Mouse (Mus musculus): Measurements from ENCODE around the gene Pdzrn3. TPM values are rescaled to one million over a fixed set of nuclear protein-coding genes. Genes with fewer than 3 reads are reported as not detected.

The Pdzrn3 gene
- total RNA-seq (2017), result not detected in 2 replicates

DNA sequence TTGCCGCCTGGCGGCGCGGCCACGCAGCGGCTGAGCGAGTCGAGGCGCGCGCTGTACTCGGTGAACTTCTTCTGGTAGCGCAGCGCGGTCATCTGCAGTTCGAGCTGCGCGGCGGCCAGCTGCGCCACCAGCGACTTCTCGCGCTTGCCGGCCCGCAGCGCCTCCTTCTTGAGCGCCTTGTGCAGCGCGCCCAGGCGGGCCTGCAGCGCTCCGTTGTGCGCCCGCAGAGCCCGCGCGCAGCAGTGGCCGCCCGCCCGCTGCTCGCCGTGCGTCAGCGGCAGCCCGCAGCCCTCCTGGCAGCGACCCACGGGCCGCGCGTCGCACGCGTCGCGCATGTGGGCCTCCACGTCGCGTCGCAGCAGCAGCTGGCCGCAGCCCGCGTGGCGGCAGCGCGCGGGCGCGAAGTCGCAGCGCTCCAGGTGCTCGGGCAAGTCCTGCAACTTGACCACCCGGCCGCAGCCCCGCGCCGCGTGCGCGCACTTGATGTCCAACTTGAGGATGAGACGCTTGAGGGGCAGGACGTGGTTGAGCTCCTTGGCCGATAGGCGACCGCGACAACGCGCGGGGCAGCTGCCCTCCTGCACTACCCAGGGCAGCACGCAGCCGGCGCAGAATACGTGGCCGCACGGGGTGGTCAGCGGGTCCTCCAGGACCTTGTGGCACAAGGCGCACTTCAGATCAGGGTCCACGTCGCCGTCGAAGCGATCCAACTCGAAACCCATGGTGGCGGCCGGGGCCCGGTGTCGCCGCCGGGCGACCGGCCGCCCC is at the start of gene Pdzrn3:
Pdzrn3 (minus strand) TSS at position 731 of the 768 bp plus-strand sequence.
- ATAC-seq (replicated peaks; ENCODE audit: low read depth, poor library complexity, severe bottlenecking), result peak; percentile 68

DNA sequence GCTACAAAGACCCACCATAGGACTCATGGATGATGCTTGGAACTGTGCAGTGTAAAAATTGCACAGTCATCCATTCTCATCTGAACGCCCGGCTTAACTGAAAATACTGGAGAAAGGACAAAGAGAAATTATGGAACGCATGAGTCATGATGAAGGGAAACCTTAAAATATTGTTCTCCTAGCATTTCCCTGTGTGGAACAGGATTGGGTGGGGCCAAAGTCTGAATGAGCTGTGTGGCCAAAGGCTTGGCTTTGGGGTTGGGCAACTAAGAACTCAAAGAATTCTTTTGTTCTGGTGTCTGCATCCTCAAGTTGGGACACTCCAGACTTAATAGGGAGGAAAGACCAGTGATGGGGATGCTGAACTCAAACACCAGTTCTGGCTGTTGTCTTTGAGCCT is 49.6 kb upstream of the Pdzrn3 start:
- ATAC-seq (replicated peaks; ENCODE audit: low read depth, poor library complexity, severe bottlenecking), result no peak

DNA sequence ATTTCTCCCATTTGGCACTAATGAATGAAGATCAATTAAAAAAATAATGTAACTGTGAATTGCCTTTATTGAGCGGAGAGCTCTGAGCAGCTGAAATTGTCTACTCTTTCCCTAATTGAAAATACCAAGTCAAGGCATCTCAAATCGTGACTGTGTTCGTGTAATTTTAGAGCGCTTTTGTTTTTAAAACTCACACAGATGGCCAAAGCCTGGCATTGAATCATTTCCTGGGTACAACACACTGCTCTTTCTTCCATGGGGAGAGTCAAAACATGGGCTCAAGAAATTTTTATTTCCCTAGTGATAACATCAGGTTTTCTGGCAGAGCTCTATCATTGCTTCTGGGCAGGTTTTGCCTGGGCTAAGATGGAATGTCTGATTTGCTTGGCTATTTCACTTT is 48.6 kb upstream of the Pdzrn3 start:
- no peak for ATAC-seq (replicated peaks; ENCODE audit: low read depth, poor library complexity, severe bottlenecking)

DNA sequence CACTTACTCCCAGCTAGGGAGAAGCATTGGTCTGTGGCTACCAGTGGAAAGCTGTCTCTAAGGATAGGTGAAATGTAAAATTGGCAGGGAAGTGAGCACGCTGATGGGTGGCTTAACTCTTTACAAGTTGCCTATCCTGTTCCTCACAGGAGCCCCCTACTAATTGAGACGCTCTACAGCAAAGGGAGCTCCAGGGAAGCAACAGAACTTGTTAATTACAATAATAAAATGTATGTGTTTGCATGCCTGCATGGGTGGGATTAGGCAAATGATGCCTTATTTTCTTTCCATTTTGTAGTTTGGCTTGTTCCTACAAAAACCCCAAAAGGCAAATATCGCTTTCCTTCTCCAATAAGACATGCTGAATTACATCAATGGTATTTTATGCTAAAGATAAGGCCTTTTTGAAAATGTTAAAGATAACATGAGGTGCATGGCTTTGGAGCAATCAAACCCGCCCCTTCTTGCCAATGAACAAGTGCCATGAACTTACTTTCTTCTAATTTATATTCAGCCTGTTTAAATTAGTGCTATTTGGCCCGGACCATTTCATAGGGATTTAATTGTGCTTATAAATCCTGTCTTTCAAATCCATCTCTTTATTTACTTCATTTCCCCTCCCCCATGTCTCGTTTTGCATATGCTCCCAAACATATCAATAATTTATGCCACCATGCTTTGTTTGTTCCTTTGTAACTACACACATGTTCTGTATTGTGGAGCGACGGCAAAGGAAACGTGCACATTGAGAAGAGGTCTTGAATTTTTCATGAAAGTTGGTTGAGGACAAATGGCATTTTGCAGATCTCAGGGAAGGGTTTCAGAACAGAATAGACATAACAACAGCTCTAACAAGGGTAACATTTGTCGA is 44.6 kb upstream of the Pdzrn3 start:
- no peak for ATAC-seq (replicated peaks; ENCODE audit: low read depth, poor library complexity, severe bottlenecking)

DNA sequence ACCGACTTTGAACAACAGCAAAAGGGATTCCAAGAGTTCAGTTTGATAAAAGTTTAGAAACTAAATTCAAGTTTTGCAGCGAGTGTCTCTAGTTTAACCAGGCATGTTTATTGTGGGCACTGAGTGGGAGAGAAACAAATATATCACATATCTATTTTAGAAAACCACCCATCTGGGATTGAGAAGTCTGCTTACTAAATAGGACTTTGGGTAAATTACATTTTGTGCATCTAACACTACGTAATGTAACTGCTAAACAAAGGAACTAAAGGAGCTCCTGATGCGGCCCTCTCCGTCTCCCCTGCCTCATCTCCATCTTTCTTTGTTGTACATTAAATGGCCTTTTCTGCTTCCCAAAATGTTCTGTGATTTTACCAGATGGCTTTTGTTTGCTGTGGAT is 40.5 kb upstream of the Pdzrn3 start:
- no peak for ATAC-seq (replicated peaks; ENCODE audit: low read depth, poor library complexity, severe bottlenecking)

DNA sequence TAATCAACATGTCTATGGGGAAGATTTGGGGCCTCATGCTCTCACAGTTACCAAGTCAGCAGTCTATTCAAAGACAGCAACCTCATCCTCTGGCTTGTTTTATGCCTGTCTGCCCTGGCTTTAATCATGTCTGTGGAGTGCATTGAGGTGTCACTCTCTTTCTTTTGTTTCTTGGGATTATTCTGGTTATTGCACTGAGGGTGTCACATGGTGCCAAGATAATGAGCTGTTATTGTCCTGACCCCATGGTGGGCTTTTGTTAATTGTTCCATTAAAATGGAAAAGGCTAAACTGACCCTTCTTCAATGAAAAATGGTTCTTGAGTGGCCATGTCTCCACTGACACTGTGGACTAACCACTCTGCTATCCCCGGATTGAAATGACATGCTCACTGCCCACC is 34.0 kb upstream of the Pdzrn3 start:
- no peak for ATAC-seq (replicated peaks; ENCODE audit: low read depth, poor library complexity, severe bottlenecking)

DNA sequence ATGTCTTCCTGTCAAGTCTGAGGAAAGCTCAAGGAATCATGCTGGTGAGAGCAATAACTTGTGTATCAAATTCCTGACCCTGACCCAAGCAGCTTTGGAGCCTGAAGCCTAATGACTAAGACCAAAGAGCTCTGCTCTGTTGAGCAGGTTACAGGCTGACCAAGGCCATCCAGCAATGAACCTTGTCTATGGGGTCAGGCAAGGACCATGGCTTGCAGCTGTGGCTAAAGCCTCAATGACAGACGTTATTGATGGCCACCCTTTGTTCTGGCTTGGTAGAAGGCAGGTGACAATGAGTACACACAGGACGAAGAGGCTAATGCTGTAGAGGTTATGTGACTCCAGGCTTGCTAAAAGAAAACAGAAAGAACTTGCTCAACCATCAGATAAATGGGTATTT is 33.4 kb upstream of the Pdzrn3 start:
- ATAC-seq (replicated peaks; ENCODE audit: low read depth, poor library complexity, severe bottlenecking), result no peak

DNA sequence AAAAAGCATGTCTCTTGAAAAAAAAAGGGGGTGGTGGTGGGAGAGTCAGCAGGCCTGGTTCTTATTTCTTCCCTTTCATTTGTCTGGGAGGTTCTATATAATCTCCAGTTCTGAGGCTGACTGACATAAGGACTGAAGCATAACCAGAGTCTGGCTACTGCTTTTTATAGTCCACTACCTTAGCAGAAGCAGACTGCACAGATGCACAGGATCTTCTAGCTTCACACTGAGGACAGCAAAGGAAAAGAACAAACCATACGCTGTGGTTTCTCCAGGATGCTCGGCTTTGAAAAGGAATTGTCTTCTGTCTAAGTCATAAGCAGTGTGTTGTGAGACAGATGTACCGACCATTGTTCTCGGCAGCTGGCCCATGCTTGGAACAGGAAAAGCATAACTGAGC is 19.0 kb upstream of the Pdzrn3 start:
- no peak for ATAC-seq (replicated peaks; ENCODE audit: low read depth, poor library complexity, severe bottlenecking)

DNA sequence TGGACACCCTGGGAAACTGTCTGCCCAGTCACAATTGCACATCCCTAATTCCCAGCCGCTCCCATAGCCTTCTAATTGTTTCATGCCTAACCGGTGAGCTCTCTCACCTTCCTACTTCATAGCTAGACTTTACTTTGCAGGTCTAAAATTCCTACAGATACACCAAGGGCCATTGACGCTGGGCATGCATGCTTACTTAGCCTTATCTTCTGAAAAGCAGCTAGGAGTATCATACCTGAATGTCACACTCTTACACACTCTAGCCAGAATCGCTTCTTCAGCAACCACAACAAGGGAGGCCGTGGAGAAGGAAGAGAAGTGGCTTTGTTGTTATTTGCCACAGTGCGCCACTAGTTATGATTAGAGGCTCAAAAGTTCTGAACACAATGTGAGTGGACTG is 18.2 kb upstream of the Pdzrn3 start:
- ATAC-seq (replicated peaks; ENCODE audit: low read depth, poor library complexity, severe bottlenecking), result no peak

DNA sequence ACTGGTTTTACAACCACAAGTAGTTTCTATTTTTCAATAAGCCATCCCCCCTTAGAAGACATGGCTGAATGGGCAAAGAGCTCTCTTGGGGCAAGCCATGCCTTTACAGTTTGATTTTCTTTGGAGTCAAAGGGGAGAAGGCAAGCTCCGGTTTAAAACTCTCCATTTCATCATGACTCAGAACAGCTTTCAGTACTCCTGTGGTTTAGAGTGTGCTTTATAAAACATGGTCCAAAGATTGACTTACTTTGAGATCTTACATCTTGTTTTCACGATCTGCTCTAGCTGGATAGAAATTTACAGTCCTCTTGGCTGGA is 15.1 kb upstream of the Pdzrn3 start:
- ATAC-seq (replicated peaks; ENCODE audit: low read depth, poor library complexity, severe bottlenecking), result no peak

DNA sequence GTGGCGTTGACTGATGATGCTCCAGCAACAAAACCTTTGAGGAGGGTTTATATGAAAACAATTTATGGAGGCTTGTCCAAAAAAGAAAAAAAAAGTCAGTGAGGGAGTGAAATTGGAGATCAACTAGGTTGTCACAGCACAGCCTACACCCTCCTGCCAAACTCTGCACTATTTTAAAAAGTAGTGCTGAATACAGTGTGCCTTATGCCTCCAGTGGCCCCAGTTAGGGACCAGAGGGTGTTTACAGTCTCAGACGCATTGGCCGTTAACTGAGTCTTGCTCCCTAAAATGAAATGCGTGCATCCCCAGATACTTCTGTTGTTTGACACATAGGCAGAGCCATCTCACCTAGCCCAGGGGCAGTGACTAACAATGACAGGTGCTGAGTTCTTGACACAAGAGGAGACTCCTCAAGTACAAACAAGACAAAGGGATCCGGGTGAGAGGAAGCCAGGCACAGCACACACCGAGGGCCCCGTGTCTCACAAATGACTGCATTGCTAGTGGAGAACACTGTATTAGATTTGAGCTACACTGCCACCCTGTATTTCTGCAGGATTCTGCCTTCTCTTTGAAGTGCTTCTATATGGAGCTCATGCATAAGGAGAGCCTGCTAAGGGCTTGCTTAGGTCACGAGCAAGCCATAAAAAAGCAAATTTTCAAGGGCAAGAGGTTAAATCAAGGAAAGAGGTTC is 14.6 kb upstream of the Pdzrn3 start:
- no peak for ATAC-seq (replicated peaks; ENCODE audit: low read depth, poor library complexity, severe bottlenecking)

DNA sequence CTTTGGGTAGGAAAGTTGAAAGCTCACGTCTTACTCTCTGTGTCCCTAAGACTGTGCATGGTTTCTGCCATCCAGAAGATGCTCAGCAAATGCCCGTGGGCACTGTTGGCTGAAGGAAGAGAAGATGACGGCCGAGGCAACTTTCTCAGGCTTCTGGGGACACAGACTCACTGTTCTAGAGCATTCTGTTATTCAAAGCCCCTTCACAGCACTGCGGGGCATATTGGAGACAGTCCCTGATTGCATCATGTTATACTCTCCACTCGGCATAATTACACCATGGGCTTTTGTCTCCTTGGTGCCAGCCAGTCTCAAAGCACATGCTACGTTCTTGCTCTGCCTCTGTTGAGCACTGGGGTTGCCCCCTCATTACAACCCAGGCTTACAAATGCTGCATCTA is 7.8 kb upstream of the Pdzrn3 start:
- no peak for ATAC-seq (replicated peaks; ENCODE audit: low read depth, poor library complexity, severe bottlenecking)

DNA sequence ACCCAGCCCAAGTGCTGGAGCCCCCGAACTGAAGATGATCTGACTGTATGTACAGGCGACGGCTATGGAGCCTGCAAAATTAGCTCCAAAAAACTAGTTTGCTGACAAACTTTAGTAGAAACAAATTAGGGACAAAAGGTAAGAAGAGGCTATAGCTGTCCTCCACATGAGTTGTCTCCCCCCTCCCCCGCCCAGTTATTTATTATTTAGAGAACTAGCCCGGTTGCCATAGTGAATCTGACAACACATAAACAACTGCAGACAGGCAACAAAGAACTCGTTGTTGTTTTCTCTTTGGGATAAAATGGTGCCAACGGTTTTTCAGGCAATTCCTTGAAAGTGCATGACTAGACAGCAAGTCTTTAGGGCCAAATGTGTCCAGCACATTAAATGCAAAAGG is 7.3 kb upstream of the Pdzrn3 start:
- ATAC-seq (replicated peaks; ENCODE audit: low read depth, poor library complexity, severe bottlenecking), result no peak

DNA sequence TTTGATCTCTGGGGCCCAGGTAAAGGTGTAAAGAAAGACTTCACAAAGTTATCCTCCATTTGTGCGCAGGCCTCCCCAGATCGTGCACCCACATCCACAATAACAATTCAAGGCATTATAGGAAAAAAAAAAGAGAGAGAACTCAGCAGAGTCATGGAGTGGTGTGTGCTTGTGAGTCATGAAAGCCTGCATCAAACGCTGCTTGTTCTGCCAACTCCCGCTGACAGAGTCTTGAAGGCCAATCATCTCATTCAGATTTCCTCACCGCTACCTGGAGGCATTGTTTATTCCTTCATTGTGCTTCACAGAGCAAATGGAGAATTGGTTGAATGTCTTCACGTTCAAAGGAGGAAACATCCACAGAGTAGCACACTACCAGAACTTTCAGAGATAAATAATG is 6.8 kb upstream of the Pdzrn3 start:
- no peak for ATAC-seq (replicated peaks; ENCODE audit: low read depth, poor library complexity, severe bottlenecking)

DNA sequence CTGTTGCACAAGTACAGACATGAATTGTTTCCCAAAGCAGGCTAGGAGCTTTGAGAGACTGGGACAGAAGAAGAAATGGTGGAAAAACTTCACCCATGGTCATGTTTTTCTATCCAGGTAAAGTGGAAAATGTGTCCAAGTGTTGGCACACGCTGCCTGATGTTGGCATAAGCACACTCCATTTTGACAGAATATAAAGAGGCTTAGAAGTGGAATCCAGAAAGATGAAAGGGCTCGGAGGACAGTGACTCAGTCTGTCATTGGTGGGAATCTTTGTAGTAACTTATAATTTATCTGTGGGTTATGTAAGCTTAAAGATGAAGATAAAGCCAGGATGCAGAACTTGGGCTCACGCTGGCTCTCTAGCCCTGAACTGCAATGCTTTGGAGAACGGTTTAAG is 5.2 kb upstream of the Pdzrn3 start:
- ATAC-seq (replicated peaks; ENCODE audit: low read depth, poor library complexity, severe bottlenecking), result no peak

DNA sequence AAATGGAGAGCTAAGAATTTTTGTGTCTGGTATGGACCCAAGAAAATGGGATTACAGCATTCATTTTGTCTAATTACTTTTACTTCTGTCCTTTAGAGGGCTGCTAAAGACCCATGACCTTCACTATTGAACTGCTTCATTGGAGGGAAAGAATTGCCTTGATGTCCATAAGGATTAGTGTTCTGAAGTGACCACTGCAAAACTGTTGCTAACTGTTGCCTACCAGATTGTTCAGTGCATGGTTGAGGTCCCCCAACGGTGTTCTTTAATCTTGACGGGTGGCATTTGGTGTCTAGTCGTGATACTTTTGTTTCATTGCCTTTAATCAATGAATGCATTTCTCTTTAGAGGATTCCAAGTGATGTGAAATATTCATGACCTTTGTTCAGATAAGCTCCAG is 1.8 kb upstream of the Pdzrn3 start:
- no peak for ATAC-seq (replicated peaks; ENCODE audit: low read depth, poor library complexity, severe bottlenecking)

DNA sequence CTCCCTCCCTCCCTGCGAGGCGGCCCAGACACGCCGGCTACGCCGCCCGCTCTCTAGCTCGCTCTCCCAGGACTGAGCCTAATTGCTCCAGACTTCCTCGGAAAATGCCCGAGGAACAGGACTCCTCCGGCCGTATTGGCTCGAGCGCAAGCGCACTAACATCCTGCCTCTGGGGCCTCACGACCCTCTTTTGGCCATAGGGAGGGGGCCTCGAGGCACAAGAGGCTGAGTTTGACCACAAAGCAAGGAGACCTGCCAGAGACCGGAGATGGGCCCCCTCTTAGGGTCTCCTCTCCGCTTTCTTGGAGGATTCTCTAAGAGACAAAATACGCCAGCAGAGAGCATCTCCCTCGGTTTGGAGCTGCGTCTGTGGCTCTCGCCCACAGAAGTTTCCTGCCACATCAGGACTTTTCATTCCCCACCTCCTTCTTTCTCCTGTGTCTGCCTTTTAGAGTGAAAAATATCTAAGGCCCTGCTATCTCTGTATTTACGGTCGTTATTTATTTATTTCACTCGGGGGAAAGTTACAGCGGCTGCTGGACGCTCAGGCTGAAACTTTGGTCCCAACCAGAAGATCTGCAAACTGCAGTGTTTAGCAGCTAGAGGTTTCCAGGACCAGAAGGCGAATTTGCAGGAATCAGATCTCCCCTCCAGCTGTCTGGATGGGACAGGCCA is 375 bp upstream of the Pdzrn3 start:
- ATAC-seq (replicated peaks; ENCODE audit: low read depth, poor library complexity, severe bottlenecking), result no peak

DNA sequence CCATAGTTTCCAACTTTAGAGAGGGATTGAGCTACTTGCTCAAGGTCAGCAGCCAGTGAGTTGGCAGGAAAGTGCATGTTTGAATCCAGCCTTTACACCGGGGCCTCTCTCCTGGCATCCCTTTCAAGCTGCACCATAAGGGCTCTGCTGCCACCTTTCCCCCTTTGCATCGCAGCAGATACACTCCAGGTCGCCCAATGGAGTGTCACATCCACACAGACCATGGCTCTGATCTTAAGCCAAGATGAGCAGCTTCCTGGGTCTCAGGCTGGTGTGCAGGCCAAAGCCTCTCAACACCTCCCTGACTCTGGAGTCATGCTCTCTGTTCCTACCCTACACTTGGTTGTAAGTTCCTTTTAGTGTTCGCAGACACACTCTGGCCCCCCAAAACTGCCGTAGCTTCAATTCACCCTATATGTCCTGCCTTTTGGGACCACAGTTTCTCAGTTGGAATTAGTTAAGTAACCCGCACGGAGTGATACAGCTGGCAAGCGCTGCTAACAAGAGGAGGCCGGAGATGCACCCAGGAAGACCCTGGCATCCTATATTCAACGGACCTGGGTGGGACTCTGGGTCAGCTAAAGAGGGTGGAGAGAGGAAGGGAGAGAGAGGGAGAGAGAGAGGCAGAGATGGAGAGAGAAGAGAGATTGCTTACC is 1.1 kb downstream of the Pdzrn3 start:
- ATAC-seq (replicated peaks; ENCODE audit: low read depth, poor library complexity, severe bottlenecking), result no peak

DNA sequence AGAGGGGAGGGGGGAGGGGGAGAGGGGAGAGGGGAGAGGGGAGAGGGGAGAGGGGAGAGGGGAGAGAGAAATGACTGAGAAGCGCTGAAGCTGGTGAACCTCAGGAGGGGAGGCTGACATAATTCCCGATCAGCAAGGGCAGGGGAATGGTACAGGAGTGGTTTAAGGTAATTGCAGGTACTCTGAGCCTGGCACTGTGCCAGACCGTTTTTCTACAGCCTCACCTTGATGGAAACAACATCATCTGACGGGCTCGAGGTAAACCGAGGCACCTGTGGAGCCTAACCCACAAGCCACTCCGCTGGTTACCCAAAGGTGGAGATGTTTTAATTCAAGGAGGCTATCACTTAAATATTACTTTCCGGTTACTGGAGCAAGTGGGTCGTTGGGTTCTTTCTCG is 1.6 kb downstream of the Pdzrn3 start:
- ATAC-seq (replicated peaks; ENCODE audit: low read depth, poor library complexity, severe bottlenecking), result no peak

DNA sequence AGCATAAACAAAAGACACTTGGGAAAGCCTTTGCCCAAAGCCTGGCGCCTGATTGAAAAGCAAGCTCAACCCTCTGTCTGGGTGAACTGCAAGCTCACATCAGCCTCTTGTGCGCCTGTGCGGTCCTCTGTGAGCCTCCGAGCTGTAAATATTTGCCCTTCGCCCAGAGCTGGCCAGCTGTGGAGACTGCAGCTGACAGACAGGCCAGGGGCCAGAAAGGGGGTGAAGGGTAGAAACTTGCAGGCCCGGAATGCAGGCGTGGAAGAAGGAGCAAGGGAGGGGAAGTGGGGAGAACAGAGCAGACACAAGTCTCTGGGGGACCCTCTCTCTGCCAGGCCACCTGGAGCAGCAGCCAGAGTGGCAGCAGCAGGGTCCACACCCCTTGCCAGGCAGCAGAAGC is 3.0 kb downstream of the Pdzrn3 start:
- no peak for ATAC-seq (replicated peaks; ENCODE audit: low read depth, poor library complexity, severe bottlenecking)
